Mouse (Mus musculus) MEL (cell line): ENCODE measurements at regions not wholly inside any gene's neighbourhood (a gene's known extent, or its start where the extent isn't known, plus 50 kb on each side); places are given as distances from the start of the nearest gene placed in this dataset.

Experiments
- DNase-seq: peaks from one replicate; pipeline ENCODE4 v3.0.0; 2011; ENCODE audit warnings: low read depth, low spot score
- H3K27ac ChIP-seq: 2 replicates; pipeline ENCODE4 v1.5.1; 2012; ENCODE audit warnings: low read depth, mild to moderate bottlenecking, control low read depth, low read length, moderate library complexity; ENCODE audit not compliant: control insufficient read depth
- H3K27me3 ChIP-seq, 2 experiments: fragments of 150-350 bp in 1 of 2; sonication (generic) in 1 of 2; 2 replicates each; pipeline ENCODE4 v1.6.1; 2012; ENCODE audit warnings: low read length in 2 of 2, mild to moderate bottlenecking in 2 of 2, improper control_type of control experiment in 1 of 2, moderate library complexity in 1 of 2; ENCODE audit not compliant: insufficient read depth in 2 of 2, control insufficient read depth in 1 of 2
- H3K36me3 ChIP-seq, 2 experiments: 2 replicates each; pipeline ENCODE4 v1.6.1; 2012 to 2014; ENCODE audit warnings: low read length in 2 of 2, improper control_type of control experiment in 1 of 2, inconsistent platforms in 1 of 2, mild to moderate bottlenecking in 1 of 2; ENCODE audit not compliant: insufficient read depth in 2 of 2, control insufficient read depth in 1 of 2
- H3K4me1 ChIP-seq, 2 experiments: fragments of 150-350 bp in 1 of 2; sonication (generic) in 1 of 2; 2 replicates each; pipeline ENCODE4 v1.6.1; 2012; ENCODE audit warnings: low read length in 2 of 2, improper control_type of control experiment in 1 of 2, mild to moderate bottlenecking in 1 of 2; ENCODE audit not compliant: insufficient read depth in 2 of 2, control insufficient read depth in 1 of 2
- H3K4me3 ChIP-seq, 2 experiments: fragments of 150-350 bp in 1 of 2; sonication (generic) in 1 of 2; 2 replicates each; pipeline ENCODE4 v1.5.1; 2012; ENCODE audit warnings: low read depth in 2 of 2, low read length in 2 of 2, mild to moderate bottlenecking in 2 of 2, moderate library complexity in 2 of 2, control low read depth in 1 of 2, improper control_type of control experiment in 1 of 2; ENCODE audit not compliant: control insufficient read depth in 1 of 2, insufficient read depth in 1 of 2
- H3K79me2 ChIP-seq: 2 replicates; pipeline ENCODE4 v1.6.1; 2012; ENCODE audit warnings: mild to moderate bottlenecking, low read length, moderate library complexity; ENCODE audit not compliant: control insufficient read depth, poor library complexity, insufficient read depth
- H3K9ac ChIP-seq: 2 replicates; pipeline ENCODE4 v1.6.1; 2012; ENCODE audit warnings: low read depth, mild to moderate bottlenecking, control low read depth, low read length, moderate library complexity; ENCODE audit not compliant: control insufficient read depth, poor library complexity, severe bottlenecking
- H3K9me3 ChIP-seq: fragments of 150-350 bp; sonication (generic); replicated peaks from 2 replicates; pipeline ENCODE4 v1.6.1; 2012; ENCODE audit warnings: mild to moderate bottlenecking, low read length, improper control_type of control experiment, moderate library complexity; ENCODE audit not compliant: insufficient read depth
- BHLHE40 ChIP-seq: IDR thresholded peaks from 2 replicates; pipeline ENCODE4 v1.6.1; 2012; ENCODE audit warnings: low read depth, mild to moderate bottlenecking, inconsistent platforms, low read length, improper control_type of control experiment, borderline replicate concordance
- CHD1 ChIP-seq: IDR thresholded peaks from 2 replicates; pipeline ENCODE4 v1.6.1; 2012; ENCODE audit warnings: low read depth, mild to moderate bottlenecking, inconsistent platforms, low read length, improper control_type of control experiment
- CHD2 ChIP-seq: IDR thresholded peaks from 2 replicates; pipeline ENCODE4 v1.6.1; 2011; ENCODE audit warnings: low read length, improper control_type of control experiment
- CTCF ChIP-seq, 3 experiments: IDR thresholded peaks in 2 of 3; conservative IDR thresholded peaks in 1 of 3; 2 replicates each; pipeline ENCODE4 v1.5.1; 2011 to 2012; ENCODE audit warnings: low read length in 3 of 3, low read depth in 2 of 3, mild to moderate bottlenecking in 2 of 3, improper control_type of control experiment in 1 of 3, inconsistent platforms in 1 of 3, mixed read lengths in 1 of 3, moderate library complexity in 1 of 3; ENCODE audit not compliant: control insufficient read depth in 1 of 3, insufficient read depth in 1 of 3, poor library complexity in 1 of 3, severe bottlenecking in 1 of 3
- E2F4 ChIP-seq: IDR thresholded peaks from 2 replicates; pipeline ENCODE4 v1.6.1; 2011; ENCODE audit warnings: low read depth, low read length, improper control_type of control experiment, borderline replicate concordance
- ELF1 ChIP-seq: IDR thresholded peaks from 2 replicates; pipeline ENCODE4 v1.6.1; 2014; ENCODE audit warnings: low read depth, mild to moderate bottlenecking, inconsistent platforms, low read length, improper control_type of control experiment, moderate library complexity
- ETS1 ChIP-seq: IDR thresholded peaks from 2 replicates; pipeline ENCODE4 v1.6.1; 2012; ENCODE audit warnings: low read depth, mild to moderate bottlenecking, inconsistent platforms, low read length, improper control_type of control experiment, moderate library complexity
- GABPA ChIP-seq: IDR thresholded peaks from 2 replicates; pipeline ENCODE4 v1.6.1; 2012; ENCODE audit warnings: low read depth, mild to moderate bottlenecking, inconsistent platforms, low read length, improper control_type of control experiment, moderate library complexity
- GATA1 ChIP-seq: IDR thresholded peaks from 2 replicates; pipeline ENCODE4 v1.6.1; 2011; ENCODE audit warnings: low read depth, low read length, improper control_type of control experiment
- JUND ChIP-seq: IDR thresholded peaks from 2 replicates; pipeline ENCODE4 v1.6.1; 2011; ENCODE audit warnings: low read depth, mild to moderate bottlenecking, improper control_type of control experiment, low read length
- KAT2A ChIP-seq: conservative IDR thresholded peaks from 2 replicates; pipeline ENCODE4 v1.6.1; 2012; ENCODE audit warnings: low read depth, low read length, improper control_type of control experiment, inconsistent platforms
- MAZ ChIP-seq: IDR thresholded peaks from 2 replicates; pipeline ENCODE4 v1.6.1; 2012; ENCODE audit warnings: low read depth, mild to moderate bottlenecking, inconsistent platforms, low read length, improper control_type of control experiment
- MXI1 ChIP-seq: IDR thresholded peaks from 2 replicates; pipeline ENCODE4 v1.6.1; 2011; ENCODE audit warnings: mild to moderate bottlenecking, low read depth, low read length, improper control_type of control experiment
- POLR2AphosphoS2 ChIP-seq: IDR thresholded peaks from 2 replicates; pipeline ENCODE4 v1.6.1; 2011; ENCODE audit warnings: low read length, improper control_type of control experiment
- RAD21 ChIP-seq: IDR thresholded peaks from 2 replicates; pipeline ENCODE4 v1.6.1; 2011; ENCODE audit warnings: mild to moderate bottlenecking, low read depth, low read length, improper control_type of control experiment
- RCOR1 ChIP-seq: IDR thresholded peaks from 2 replicates; pipeline ENCODE4 v1.6.1; 2012; ENCODE audit warnings: low read depth, mild to moderate bottlenecking, inconsistent platforms, low read length, improper control_type of control experiment
- SIN3A ChIP-seq: IDR thresholded peaks from 2 replicates; pipeline ENCODE4 v1.6.1; 2012; ENCODE audit warnings: low read length, improper control_type of control experiment, inconsistent platforms
- SMC3 ChIP-seq: IDR thresholded peaks from 2 replicates; pipeline ENCODE4 v1.6.1; 2011; ENCODE audit warnings: low read depth, low read length, improper control_type of control experiment
- TAL1 ChIP-seq: IDR thresholded peaks from 2 replicates; pipeline ENCODE4 v1.6.1; 2012; ENCODE audit warnings: mild to moderate bottlenecking, inconsistent platforms, low read length, moderate library complexity, mixed read lengths
- TBP ChIP-seq: IDR thresholded peaks from 2 replicates; pipeline ENCODE4 v1.8.0; 2011; ENCODE audit warnings: low read depth, low read length, improper control_type of control experiment
- TCF12 ChIP-seq: IDR thresholded peaks from 2 replicates; pipeline ENCODE4 v1.6.1; 2014; ENCODE audit warnings: low read depth, mild to moderate bottlenecking, inconsistent platforms, low read length, improper control_type of control experiment, moderate library complexity
- UBTF ChIP-seq: IDR thresholded peaks from 2 replicates; pipeline ENCODE4 v1.6.1; 2012; ENCODE audit warnings: low read depth, mild to moderate bottlenecking, inconsistent platforms, low read length, improper control_type of control experiment, moderate library complexity, borderline replicate concordance; ENCODE audit not compliant: insufficient read depth
- USF2 ChIP-seq, 2 experiments: IDR thresholded peaks; 2 replicates each; pipeline ENCODE4 v1.6.1; 2011 to 2012; ENCODE audit warnings: improper control_type of control experiment in 2 of 2, low read length in 2 of 2, borderline replicate concordance in 1 of 2, inconsistent platforms in 1 of 2, low read depth in 1 of 2, mild to moderate bottlenecking in 1 of 2; ENCODE audit not compliant: insufficient read depth in 1 of 2
- ZMIZ1 ChIP-seq: IDR thresholded peaks from 2 replicates; pipeline ENCODE4 v1.6.1; 2012; ENCODE audit warnings: low read depth, mild to moderate bottlenecking, inconsistent platforms, low read length, improper control_type of control experiment, moderate library complexity

DNA sequence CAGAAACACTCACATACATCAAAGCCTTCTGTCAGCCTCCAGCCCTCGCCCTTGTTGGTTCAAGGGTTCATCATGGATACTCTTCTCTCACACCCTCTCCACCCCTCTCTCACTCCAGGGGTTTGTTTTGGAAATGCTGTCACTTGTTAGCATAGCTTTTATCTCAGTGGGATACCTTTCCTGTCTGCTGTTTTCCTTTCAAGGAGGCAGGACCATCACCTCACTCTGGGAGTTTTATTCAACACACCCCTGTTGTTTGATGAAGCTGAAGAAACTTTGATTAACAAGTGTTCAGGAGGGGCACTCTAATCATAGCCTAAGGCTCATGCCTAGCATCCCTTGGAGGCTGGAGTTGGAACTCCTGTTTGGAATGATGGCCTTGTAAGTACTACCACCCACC lies 95.7 kb upstream of the Slc7a14 start:
- Histone ChIP-seq H3K4me1 (no peaks in the 10 kb centered on the region), H3K79me2 (no peaks in the 10 kb centered on the region), H3K9me3 (no peaks in the 10 kb centered on the region), H3K36me3 (no peaks in the 10 kb centered on the region), H3K27ac (no peak overlapping the region), H3K9ac (no peak overlapping the region), H3K4me3 (no peak overlapping the region), H3K27me3 (no peaks in the 10 kb centered on the region; a peak in 1 of 4 replicates)
- TF ChIP-seq GATA1 (no peak), GABPA (no peak), JUND (no peak), TCF12 (no peak), POLR2AphosphoS2 (no peak), RCOR1 (no peak), RAD21 (no peak), CHD2 (no peak), MAZ (no peak), MXI1 (no peak), KAT2A (no peak), UBTF (no peak), ELF1 (no peak), BHLHE40 (no peak)
- no peak for DNase-seq

DNA sequence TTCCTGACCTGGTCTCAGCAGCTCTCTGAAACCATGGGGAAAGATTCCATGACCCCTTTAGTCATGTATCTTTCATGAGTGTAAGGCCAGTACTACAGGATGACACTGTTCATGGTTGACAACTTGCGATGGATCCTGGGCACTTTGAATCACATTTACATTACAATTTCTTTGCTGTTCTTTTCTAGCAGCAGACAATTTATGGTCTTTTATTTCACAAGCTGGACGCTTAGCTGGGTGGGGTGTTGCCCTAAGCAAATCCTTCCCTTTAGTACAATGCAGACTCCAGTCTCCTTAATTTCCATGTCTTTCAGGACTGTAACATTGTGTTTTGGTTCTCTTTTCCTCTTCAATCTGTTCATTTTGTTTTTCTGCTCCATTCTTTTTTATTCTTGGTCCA lies 89.0 kb upstream of the Slc7a14 start:
- Histone ChIP-seq H3K36me3 (no peaks in the 10 kb centered on the region), H3K9me3 (no peaks in the 10 kb centered on the region), H3K9ac (no peak overlapping the region), H3K27ac (no peak overlapping the region), H3K79me2 (no peaks in the 10 kb centered on the region), H3K4me1 (no peaks in the 10 kb centered on the region), H3K4me3 (no peak overlapping the region), H3K27me3 (no peaks in the 10 kb centered on the region; a peak in 1 of 4 replicates)
- DNase-seq = no peak
- TF ChIP-seq TCF12 = no peak
- no peak for TF ChIP-seq POLR2AphosphoS2
- no peak for TF ChIP-seq SIN3A
- no peak for TF ChIP-seq SMC3
- no peak for TF ChIP-seq TAL1
- TF ChIP-seq MAZ = no peak
- TF ChIP-seq ETS1 = no peak
- no peak for TF ChIP-seq TBP
- no peak for TF ChIP-seq KAT2A
- TF ChIP-seq ZMIZ1 = no peak
- no peak for TF ChIP-seq ELF1
- no peak for TF ChIP-seq CHD2
- no peak for TF ChIP-seq USF2 (IDR thresholded peaks at IDR 0.05; ENCODE audit: borderline replicate concordance in 1 of 2, insufficient read depth in 1 of 2, low read depth in 1 of 2, low read length in 2 of 2)
- no peak for TF ChIP-seq UBTF
- no peak for TF ChIP-seq CHD1
- TF ChIP-seq CTCF (IDR thresholded peaks at IDR 0.05 in 2 of 3, conservative IDR thresholded peaks at IDR 0.05 in 1 of 3; ENCODE audit: control insufficient read depth in 1 of 3, insufficient read depth in 1 of 3, low read depth in 2 of 3, low read length in 3 of 3, poor library complexity in 1 of 3, severe bottlenecking in 1 of 3) = no peak
- TF ChIP-seq GATA1 = no peak
- TF ChIP-seq E2F4 = no peak
